8 mouse cellular contexts compared by ENCODE assay signal in genomic region chr19:44930122-44930521, GRCm38 (mm10). TPM values are rescaled to one million over a fixed set of nuclear protein-coding genes. Genes with fewer than 3 reads are reported as not detected.
DNase-seq lines count a peak whose midpoint lies in the region; ATAC-seq and TF ChIP-seq lines count a peak whose summit lies in the region.

No protein-coding gene starts in this region.

- peak overlapping the region; percentile 85 for H3K4me2 ChIP-seq in liver, embryonic 11.5 days

- peaks cover 4% of the 10 kb centered on the region for H3K4me1 ChIP-seq in testis, adult 2 months (ENCODE audit: control insufficient read depth, insufficient read depth, low read length)
- peaks cover 25% of the 10 kb centered on the region for H3K4me1 ChIP-seq in liver, embryonic 11.5 days (replicated peaks; ENCODE audit: control insufficient read depth, insufficient read depth, low read length)
- no peaks in the 10 kb centered on the region for H3K4me1 ChIP-seq in thymus, adult 2 months (replicated peaks; ENCODE audit: control insufficient read depth, insufficient read depth, low read length)

- intact Hi-C loops in left cerebral cortex, postnatal 14 days (cut with DNase I) = no loop called here

- peak; percentile 42 for DNase-seq in cerebellum, adult 9-10 months
- DNase-seq in cerebellum, adult 11 months = no peak
- no peak for DNase-seq in testis, postnatal 10 days (ENCODE audit: low spot score)
- DNase-seq in liver, embryonic 11.5 days (ENCODE audit: low spot score) = no peak
- no peak for DNase-seq in thymus, adult 2 months
- no peak for DNase-seq in right cerebral cortex, postnatal 4 days
- no peak for DNase-seq in left cerebral cortex, postnatal 14 days (ENCODE audit: low spot score in 2 of 2)

- H3K9me3 ChIP-seq in liver, embryonic 11.5 days (ENCODE audit: control insufficient read depth, low read length) = no peaks in the 10 kb centered on the region

- 30% methylated on average over 2 of the region's 2 CpGs for WGBS in liver, embryonic 11.5 days
- 32% methylated on average over 2 of the region's 2 CpGs for WGBS in thymus, adult 2 months

- H3K27ac ChIP-seq in testis, adult 2 months (ENCODE audit: control insufficient read depth, insufficient read depth, low read depth, low read length) = peak overlapping the region; percentile 87; the same call in 1 of the 2 replicates
- H3K27ac ChIP-seq in liver, embryonic 11.5 days (ENCODE audit: low read depth, low read length) = peak overlapping the region; percentile 17; the same call in 1 of the 2 replicates
- no peak overlapping the region for H3K27ac ChIP-seq in thymus, adult 2 months (ENCODE audit: control insufficient read depth, insufficient read depth, low read length)

- ATAC-seq in liver, embryonic 11.5 days (replicated peaks; ENCODE audit: low FRiP score) = no peak

- no peaks in the 10 kb centered on the region for H3K27me3 ChIP-seq in testis, adult 2 months (ENCODE audit: control insufficient read depth, insufficient read depth, low read length)
- no peaks in the 10 kb centered on the region for H3K27me3 ChIP-seq in liver, embryonic 11.5 days (replicated peaks; ENCODE audit: control insufficient read depth, insufficient read depth, low read length)
- no peaks in the 10 kb centered on the region for H3K27me3 ChIP-seq in thymus, adult 2 months (ENCODE audit: control insufficient read depth, insufficient read depth, low read length)

- no peaks in the 10 kb centered on the region; the same call in none of the 2 replicates for H3K36me3 ChIP-seq in testis, adult 2 months (ENCODE audit: control insufficient read depth, insufficient read depth, low read length)
- H3K36me3 ChIP-seq in liver, embryonic 11.5 days (ENCODE audit: control insufficient read depth, insufficient read depth, low read length) = peaks cover 5% of the 10 kb centered on the region
- H3K36me3 ChIP-seq in thymus, adult 2 months (ENCODE audit: control insufficient read depth, insufficient read depth, low read length) = peaks cover 3% of the 10 kb centered on the region

- peak overlapping the region; percentile 66 for H3K9ac ChIP-seq in liver, embryonic 11.5 days (ENCODE audit: low read depth, low read length)

- no peak for TF ChIP-seq CTCF in testis, adult 2 months (IDR thresholded peaks at IDR 0.05; ENCODE audit: control insufficient read depth, insufficient read depth, insufficient replicate concordance, low read depth, low read length)
- TF ChIP-seq CTCF in thymus, adult 2 months (IDR thresholded peaks at IDR 0.05; ENCODE audit: borderline replicate concordance, control insufficient read depth, extremely low read depth, insufficient read depth, low read length, poor library complexity) = no peak

- H3K4me3 ChIP-seq in testis, adult 2 months (ENCODE audit: control insufficient read depth, low read depth, low read length) = no peak overlapping the region
- peak overlapping the region; percentile 80 for H3K4me3 ChIP-seq in liver, embryonic 11.5 days (ENCODE audit: low read depth, low read length)
- no peak overlapping the region for H3K4me3 ChIP-seq in thymus, adult 2 months (ENCODE audit: control insufficient read depth, insufficient read depth, low read length)

- no peak for TF ChIP-seq POLR2A in testis, adult 2 months (IDR thresholded peaks at IDR 0.05; ENCODE audit: control insufficient read depth, low read depth, low read length)
- TF ChIP-seq POLR2A in thymus, adult 2 months (IDR thresholded peaks at IDR 0.05; ENCODE audit: control insufficient read depth, extremely low read depth, insufficient read depth, low read length, poor library complexity) = no peak

RNA-seq across cellular contexts. Expression of gene Slf2, which starts 0.8 kb away (rescaled TPM):
- 21.5 and 23.4 TPM in 2 replicates for polyA plus RNA-seq in testis, adult 2 months (2012; rRNA removed)
- 49.8 and 50.1 TPM in 2 replicates for polyA plus RNA-seq in liver, embryonic 11.5 days (2014; fragmentation: Nextera tagmentation; extraction: Ambion mirVana)
- 98.6 and 134 TPM in 2 replicates for polyA plus RNA-seq in thymus, adult 2 months (2012; rRNA removed)
- 10 to 100 TPM; 31.8 to 32.2 TPM for total RNA-seq in left cerebral cortex, postnatal 14 days (2021)

RNA-seq across cellular contexts. Expression of gene Sema4g, which starts 58.8 kb away (rescaled TPM):
- polyA plus RNA-seq in testis, adult 2 months (2012; rRNA removed) = 11.2 and 12.5 TPM in 2 replicates
- 4.7 and 4.9 TPM in 2 replicates for polyA plus RNA-seq in liver, embryonic 11.5 days (2014; fragmentation: Nextera tagmentation; extraction: Ambion mirVana)
- polyA plus RNA-seq in thymus, adult 2 months (2012; rRNA removed) = 13.7 TPM in 2 replicates
- total RNA-seq in left cerebral cortex, postnatal 14 days (2021) = 10 to 100 TPM; 36.2 to 37.5 TPM
